Mouse (Mus musculus) layer of hippocampus, adult 8-10 months (tissue): ENCODE measurements around the gene Heatr3. TPM values are rescaled to one million over a fixed set of nuclear protein-coding genes. Genes with fewer than 3 reads are reported as not detected.
"Not testable (repeated sequence)": the region's sequence is repeated elsewhere in the genome, so short reads cannot be mapped to it uniquely, and the experiment has no call there.

Source experiments
- DNase-seq, 2 experiments: peaks; one replicate each; pipeline ENCODE4 v3.0.0; 2022; ENCODE audit warnings: low spot score in 2 of 2
- microRNA-seq, 2 experiments: library from miRNA; unstranded; fragments of <30 nt; microRNA quantifications; one replicate each; pipeline ENCODE4 v1.2.0; 2022
- total RNA-seq, 4 experiments: library from RNA; stranded (reverse); gene quantifications; 2 replicates each; pipeline ENCODE4 v1.2.4; 2022

Gene Heatr3
- total RNA-seq, 4 experiments from 2014 or later = 27.0 to 35.1 (median 31.1) TPM

- no peak for DNase-seq
These were observed 48.1 kb downstream of the Heatr3 start for GRCm38 (mm10) chr8:88185716-88186115.

DNA sequence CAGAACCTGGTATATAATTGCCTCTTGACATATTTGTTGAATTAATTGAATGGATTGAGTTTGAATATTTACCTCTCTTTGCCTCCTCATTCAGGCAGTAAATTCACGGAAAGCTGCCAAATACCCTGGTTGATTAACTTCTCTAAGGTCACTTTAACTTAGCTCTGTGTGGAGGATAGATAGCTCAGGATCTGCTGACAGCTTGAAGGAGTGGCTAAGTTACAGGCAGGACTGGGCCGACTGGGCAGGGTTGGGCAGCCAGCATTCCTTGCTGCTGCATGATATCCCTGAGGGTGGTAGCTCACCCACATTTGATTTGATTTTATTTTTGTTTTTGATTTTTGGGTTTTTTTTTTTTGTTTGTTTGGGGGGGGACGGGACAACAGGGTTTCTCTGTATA lies 59.7 kb downstream of the Heatr3 start:
- DNase-seq = no peak

DNA sequence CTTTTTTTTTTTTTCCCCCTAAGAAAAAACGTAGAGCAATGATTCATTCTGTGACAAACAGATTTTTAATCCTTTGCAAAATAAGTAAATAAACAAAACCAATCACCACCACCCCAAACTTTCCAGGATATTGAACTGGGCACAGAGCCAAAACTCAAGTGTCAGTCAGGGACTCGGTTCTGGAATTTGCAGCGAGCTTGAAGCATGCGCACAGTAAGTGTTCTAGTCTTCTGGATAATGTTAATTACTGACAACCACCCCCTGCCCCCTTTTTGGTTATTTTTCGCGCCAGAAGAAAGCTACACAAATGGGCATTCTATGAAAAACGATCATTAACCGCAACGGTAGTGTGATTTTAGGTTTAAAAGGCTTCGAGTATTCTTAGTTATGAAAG lies 60.9 kb downstream of the Heatr3 start:
- DNase-seq = peak in 1 of 2 experiments; percentile 51

- peak; percentile 82 to 91 for DNase-seq
These were observed 61.4 kb downstream of the Heatr3 start, which contains the start of gene Tent4b for GRCm38 (mm10) chr8:88198945-88199571. Tent4b (plus strand) TSS chr8:88199213.

- DNase-seq = peak in 1 of 2 experiments; percentile 22
These were observed 62.3 kb downstream of the Heatr3 start for GRCm38 (mm10) chr8:88199700-88200601.

GRCm38 (mm10) chr8:88200724-88201495 lies 63.3 kb downstream of the Heatr3 start:
- no peak for DNase-seq

DNA sequence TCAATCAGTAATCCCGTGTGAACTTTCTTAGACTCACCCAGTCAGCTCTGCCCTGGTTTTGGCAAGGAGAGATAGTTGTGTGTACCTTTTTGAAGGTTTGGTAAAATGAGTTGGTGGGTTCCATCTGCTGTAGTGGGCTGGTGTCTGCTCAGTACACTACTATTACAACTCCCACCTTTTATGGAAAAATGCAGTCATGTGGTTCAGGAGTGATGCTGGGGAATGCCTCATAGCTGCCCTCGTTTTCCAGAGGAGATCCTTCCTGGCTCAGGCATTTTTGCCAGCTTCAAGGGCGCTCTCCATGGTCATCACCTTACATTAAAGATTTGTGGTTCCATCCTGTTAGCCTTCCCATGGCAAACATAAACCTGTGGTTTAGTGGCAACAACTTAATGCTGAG lies 64.0 kb downstream of the Heatr3 start:
- DNase-seq = no peak

DNA sequence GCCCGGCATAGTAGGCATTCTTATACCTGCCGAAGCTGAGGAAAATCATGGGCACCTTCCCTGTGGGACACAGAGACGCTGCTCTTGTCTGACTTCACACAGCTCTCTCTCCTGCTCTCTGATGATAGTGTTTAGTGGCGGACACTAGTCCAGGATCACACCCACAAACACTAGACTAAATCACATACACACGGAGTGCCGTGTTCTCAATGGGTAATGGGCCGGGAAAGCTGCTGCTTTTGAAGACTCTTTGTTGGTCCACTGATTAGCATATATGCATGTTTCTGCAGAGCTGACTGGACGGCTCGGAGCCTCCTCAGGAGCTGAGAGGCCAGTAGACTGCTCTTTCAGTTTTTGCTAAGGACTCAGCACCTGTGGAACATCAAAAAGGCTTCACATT lies 68.4 kb downstream of the Heatr3 start:
- DNase-seq = no peak

GRCm38 (mm10) chr8:88207121-88207821 lies 69.6 kb downstream of the Heatr3 start:
- DNase-seq = no peak

GRCm38 (mm10) chr8:88209930-88210827 lies 72.5 kb downstream of the Heatr3 start:
- not testable (repeated sequence) for DNase-seq

DNA sequence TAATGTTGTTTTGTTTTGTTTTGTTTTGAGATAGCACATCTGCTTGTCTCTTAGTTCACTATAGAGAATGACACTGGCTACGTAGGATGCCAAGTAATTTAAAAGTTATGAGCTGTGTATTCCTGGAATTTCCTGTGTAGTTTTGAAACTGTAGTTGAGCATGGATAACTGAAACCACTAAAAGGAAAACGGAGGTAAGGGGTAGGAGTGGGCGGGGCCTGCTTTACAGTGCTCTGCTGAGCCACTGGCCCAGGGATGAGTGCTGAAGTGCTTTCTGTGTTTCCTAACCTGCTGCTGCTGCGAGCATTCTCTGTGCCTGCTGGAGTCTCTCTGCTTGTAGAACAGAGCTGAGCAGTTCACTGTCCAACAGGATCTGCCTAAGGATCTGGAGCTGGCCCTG lies 83.7 kb downstream of the Heatr3 start:
- DNase-seq = no peak

Small RNAs within 50 kb of the gene (microRNA-seq; reads per million reads assigned to microRNA genes)
- gene Mir7071 = 0.96 to 5.1 reads per million in 2 experiments

Other genes with a start within 250 kb of the Heatr3 start
- 10 to 100 TPM; 28.3 to 31.3 (median 30.2) TPM for gene Zfp423, start 178.3 kb upstream of the Heatr3 start, total RNA-seq
- 10 to 100 TPM; 30.2 to 41.1 (median 35.5) TPM for gene Cnep1r1, start 19.1 kb upstream of the Heatr3 start, total RNA-seq
- 10 to 100 TPM; 33.6 to 42.9 (median 36.6) TPM for gene Tent4b, start 61.4 kb downstream of the Heatr3 start, total RNA-seq
- gene Adcy7, start 134.5 kb downstream of the Heatr3 start, total RNA-seq = 1 to 10 TPM; 2.7 to 7.4 (median 4.5) TPM
- gene Brd7, start 224.3 kb downstream of the Heatr3 start, total RNA-seq = 10 to 100 TPM; 36.2 to 51.8 (median 49.3) TPM